Mouse (Mus musculus): Measurements from ENCODE around the gene Chst15.

DNA sequence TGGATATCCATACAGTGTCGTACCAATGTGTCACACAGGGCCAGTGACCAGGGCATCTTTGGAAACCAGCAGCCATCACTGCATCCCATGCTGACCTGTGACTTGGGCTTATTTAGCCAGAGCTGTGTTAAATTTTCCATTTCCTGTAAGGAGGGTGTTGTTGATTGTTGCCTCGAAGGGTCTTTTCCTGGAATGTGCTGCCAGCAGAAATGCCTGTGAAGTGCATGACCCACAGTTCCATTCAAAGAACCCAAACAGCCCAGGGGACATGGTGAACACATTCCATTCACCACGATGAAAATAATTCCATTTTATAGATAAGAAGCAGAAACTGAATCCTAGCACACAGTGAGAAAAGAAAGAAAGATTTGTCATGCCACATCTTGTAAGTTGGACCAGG lies 41.2 kb upstream of the Chst15 start:
- TF ChIP-seq CTCF (IDR thresholded peaks at IDR 0.05; ENCODE audit: extremely low read depth, insufficient read length, insufficient replicate concordance, low read depth, low read length) (no peak), POLR2A (IDR thresholded peaks at IDR 0.05; ENCODE audit: low read depth, low read length) (no peak)

Data from small intestine, adult 2 months (tissue).